Mouse (Mus musculus) brain, embryonic 14.5 days (tissue): ENCODE results near the gene Vmn1r115. TPM values are rescaled to one million over a fixed set of nuclear protein-coding genes. Genes with fewer than 3 reads are reported as not detected.
"Not testable (repeated sequence)": the region's sequence is repeated elsewhere in the genome, so short reads cannot be mapped to it uniquely, and the experiment has no call there.

Experiments
- DNase-seq: peaks from one replicate; pipeline ENCODE4 v3.0.0-alpha.2; 2011; ENCODE audit warnings: low read depth
- polyA plus RNA-seq: library from polyadenylated mRNA; depleted of rRNA; stranded (reverse); fragments of >200 nt; gene quantifications from 2 replicates; pipeline ENCODE4 v1.2.3, GENCODE M21; 2012; rRNA removed

The Vmn1r115 gene
- not detected in 2 replicates for polyA plus RNA-seq

- not testable (repeated sequence) for DNase-seq
Measured at GRCm38 (mm10) chr7:20844885-20845284, at the start of gene Vmn1r115. Gene Vmn1r115, minus strand, starts transcription at chr7:20844985.

DNA sequence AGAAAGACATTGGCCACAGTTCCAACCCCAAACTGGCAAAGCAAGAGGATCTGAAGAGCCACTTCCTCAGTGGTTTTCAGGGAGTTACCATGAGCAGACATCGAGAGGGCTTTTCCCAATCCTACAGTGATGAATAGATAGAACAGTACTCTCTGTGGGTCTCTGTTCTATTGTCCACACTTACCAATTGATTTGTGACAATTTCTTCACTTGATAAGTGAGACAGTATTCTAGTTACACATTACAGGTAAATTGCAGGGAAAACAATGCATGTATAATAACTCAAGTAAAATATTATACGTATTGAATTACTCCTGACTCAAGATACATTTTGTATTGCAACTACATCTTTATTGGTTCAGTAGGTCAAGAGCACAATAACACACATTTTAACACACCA lies 39.2 kb upstream of the Vmn1r115 start, which contains the start of gene Vmn1r117:
Gene Vmn1r117 (minus strand): TSS at position 101 of the 400 bp plus-strand sequence.
- DNase-seq: not testable (repeated sequence)

GRCm38 (mm10) chr7:20871956-20872355 lies 27.2 kb upstream of the Vmn1r115 start, which contains the start of gene Vmn1r116:
Gene Vmn1r116, plus strand, starts transcription at chr7:20872256.
- not testable (repeated sequence) for DNase-seq

DNA sequence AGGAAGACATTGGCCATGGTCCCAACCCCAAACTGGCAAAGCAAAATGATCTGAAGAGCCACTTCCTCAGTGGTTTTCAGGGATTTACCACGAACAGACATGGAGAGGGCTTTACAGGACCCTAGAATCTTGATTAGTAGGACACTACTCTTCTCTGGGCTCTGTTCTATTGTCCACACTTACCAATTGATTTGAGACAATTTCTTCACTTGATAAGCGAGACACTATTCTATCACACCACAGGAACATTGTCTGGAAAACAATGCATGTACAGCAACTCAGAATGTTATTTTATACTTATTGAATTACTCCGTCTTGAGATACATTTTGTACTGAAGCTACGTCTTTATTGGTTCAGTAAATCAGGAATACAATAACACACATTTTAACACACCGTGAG lies 32.7 kb downstream of the Vmn1r115 start, which contains the start of gene Vmn1r114:
Gene Vmn1r114 (minus strand): TSS at position 101 of the 400 bp plus-strand sequence.
- DNase-seq: not testable (repeated sequence)

Other genes starting within 250 kb of the Vmn1r115 start
- not detected in 2 replicates for gene Gm4513, start 246.0 kb downstream of the Vmn1r115 start, polyA plus RNA-seq
- not detected in 2 replicates for gene Vmn1r107, start 176.1 kb downstream of the Vmn1r115 start, polyA plus RNA-seq
- gene Vmn1r111, start 141.8 kb downstream of the Vmn1r115 start, polyA plus RNA-seq: not detected in 2 replicates
- not detected in 2 replicates for gene Gm10668, start 114.4 kb downstream of the Vmn1r115 start, polyA plus RNA-seq
- not detected in 2 replicates for gene Vmn1r112, start 73.8 kb downstream of the Vmn1r115 start, polyA plus RNA-seq
- gene Vmn1r113, start 57.7 kb downstream of the Vmn1r115 start, polyA plus RNA-seq: not detected in 2 replicates
- not detected in 2 replicates for gene Vmn1r114, start 32.8 kb downstream of the Vmn1r115 start, polyA plus RNA-seq
- not detected in 2 replicates for gene Vmn1r116, start 27.3 kb upstream of the Vmn1r115 start, polyA plus RNA-seq
- gene Vmn1r117, start 39.1 kb upstream of the Vmn1r115 start, polyA plus RNA-seq: not detected in 2 replicates
- not detected in 2 replicates for gene Vmn1r118, start 67.4 kb upstream of the Vmn1r115 start, polyA plus RNA-seq
- gene Vmn1r119, start 167.5 kb upstream of the Vmn1r115 start, polyA plus RNA-seq: not detected in 2 replicates
- not detected in 2 replicates for gene Vmn1r120, start 208.8 kb upstream of the Vmn1r115 start, polyA plus RNA-seq